Mouse (Mus musculus) spleen, postnatal 36 days (tissue): ENCODE measurements around the gene Rpl37a.

Source experiments
- DNase-seq, 2 experiments: peaks; one replicate each; pipeline ENCODE4 v3.0.0; 2022; ENCODE audit warnings: low spot score in 2 of 2, mixed read lengths in 1 of 2

The Rpl37a gene

GRCm38 (mm10) chr1:72710753-72711653 is at the start of gene Rpl37a:
Gene Rpl37a (plus strand): TSS chr1:72711290.
- peak; percentile 92 to 94 for DNase-seq

- DNase-seq: no peak
Measured at GRCm38 (mm10) chr1:72673070-72673469, 38.0 kb upstream of the Rpl37a start.

- no peak for DNase-seq
Measured at GRCm38 (mm10) chr1:72696256-72696655, 14.8 kb upstream of the Rpl37a start.

- DNase-seq: no peak
Measured at GRCm38 (mm10) chr1:72698651-72699050, 12.4 kb upstream of the Rpl37a start.

- no peak for DNase-seq
Measured at GRCm38 (mm10) chr1:72700479-72700878, 10.6 kb upstream of the Rpl37a start, which contains the start of gene Ankar. Gene Ankar (minus strand): TSS chr1:72700579.

- no peak for DNase-seq
Measured at GRCm38 (mm10) chr1:72707525-72707924, 3.6 kb upstream of the Rpl37a start.

- DNase-seq: peak in 1 of 2 experiments; percentile 3
Measured at GRCm38 (mm10) chr1:72711684-72712083, 594 bp downstream of the Rpl37a start.

GRCm38 (mm10) chr1:72714547-72714946 is 3.5 kb downstream of the Rpl37a start:
- no peak for DNase-seq

- no peak for DNase-seq
Measured at GRCm38 (mm10) chr1:72715065-72715464, 4.0 kb downstream of the Rpl37a start.

- DNase-seq: no peak
Measured at GRCm38 (mm10) chr1:72715593-72716361, 4.7 kb downstream of the Rpl37a start.

- DNase-seq: no peak
Measured at GRCm38 (mm10) chr1:72716421-72716820, 5.3 kb downstream of the Rpl37a start.

GRCm38 (mm10) chr1:72716926-72717325 is 5.8 kb downstream of the Rpl37a start:
- DNase-seq: peak; percentile 39 to 59

GRCm38 (mm10) chr1:72717540-72717939 is 6.5 kb downstream of the Rpl37a start:
- DNase-seq: no peak

GRCm38 (mm10) chr1:72718846-72719245 is 7.8 kb downstream of the Rpl37a start:
- peak; percentile 39 to 53 for DNase-seq

- DNase-seq: no peak
Measured at GRCm38 (mm10) chr1:72720115-72720725, 9.1 kb downstream of the Rpl37a start.

GRCm38 (mm10) chr1:72722646-72723045 is 11.6 kb downstream of the Rpl37a start:
- DNase-seq: no peak

GRCm38 (mm10) chr1:72724354-72724753 is 13.3 kb downstream of the Rpl37a start:
- DNase-seq: no peak

- no peak for DNase-seq
Measured at GRCm38 (mm10) chr1:72725941-72726340, 14.9 kb downstream of the Rpl37a start.

- no peak for DNase-seq
Measured at GRCm38 (mm10) chr1:72728781-72729180, 17.7 kb downstream of the Rpl37a start.

GRCm38 (mm10) chr1:72730126-72730525 is 19.0 kb downstream of the Rpl37a start:
- DNase-seq: no peak

GRCm38 (mm10) chr1:72733191-72733691 is 22.2 kb downstream of the Rpl37a start:
- DNase-seq: no peak
